Mouse (Mus musculus) ES-Bruce4 (cell line): ENCODE results near the gene Cdipt.

Experiments
- CTCF ChIP-seq: IDR thresholded peaks from one replicate; pipeline ENCODE4 v1.8.1; 2011; ENCODE audit warnings: low read depth, low read length
- EP300 ChIP-seq: IDR thresholded peaks from 2 replicates; pipeline ENCODE4 v1.6.1; 2011; ENCODE audit warnings: low read depth, low read length; ENCODE audit not compliant: insufficient read depth
- POLR2A ChIP-seq: IDR thresholded peaks from one replicate; pipeline ENCODE4 v1.8.1; 2011; ENCODE audit warnings: low read length; ENCODE audit not compliant: insufficient read depth

DNA sequence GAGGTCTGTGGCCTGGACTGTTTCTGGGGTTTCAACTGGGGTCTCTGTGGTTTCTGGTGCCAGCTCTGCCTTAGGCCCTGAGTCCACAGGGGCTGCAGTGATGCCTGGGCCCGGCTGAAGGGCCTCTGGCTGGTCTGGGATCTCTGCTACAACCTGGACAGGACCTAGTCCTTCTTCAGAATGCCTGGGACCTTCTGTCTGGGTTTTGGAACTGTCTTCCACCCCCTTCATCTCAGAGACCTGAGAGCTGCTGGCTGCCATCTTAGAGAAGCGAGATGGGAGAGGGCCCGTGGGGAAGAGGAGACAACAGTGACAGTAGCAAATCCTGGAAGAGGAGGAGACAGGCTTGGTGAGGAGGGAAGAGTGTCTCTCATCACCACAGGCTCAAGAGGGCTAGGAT is 44.3 kb downstream of the Cdipt start:
- TF ChIP-seq CTCF, result no peak
- no peak for TF ChIP-seq POLR2A
- no peak for TF ChIP-seq EP300
